Mouse (Mus musculus): ENCODE results near the gene Med8. TPM values are rescaled to one million over a fixed set of nuclear protein-coding genes. Genes with fewer than 3 reads are reported as not detected.

Gene Med8
- polyA plus RNA-seq, 1 experiment from 2014 or later: 95.1 TPM

DNA sequence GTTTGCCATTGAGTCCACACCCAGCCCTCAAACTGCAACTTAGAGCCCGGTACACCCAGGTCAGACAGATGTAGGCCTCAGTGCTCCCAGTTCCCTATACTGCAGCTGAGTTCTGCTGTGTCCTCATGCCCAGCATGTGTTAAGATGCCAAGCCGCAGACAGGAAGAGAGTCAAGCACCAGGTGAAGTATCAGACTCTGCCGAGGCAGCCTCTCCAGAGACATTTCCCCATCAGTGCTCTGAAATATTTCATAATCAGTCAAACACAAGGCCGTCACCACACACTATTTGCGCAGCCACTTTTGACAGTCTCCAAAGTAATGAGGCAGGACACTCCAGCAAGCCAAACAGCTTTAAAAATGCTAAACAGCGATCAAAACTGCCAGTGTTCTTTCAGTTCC, 10.7 kb upstream of the Med8 start:
- Histone ChIP-seq H3K27me3 (ENCODE audit: control insufficient read depth, insufficient read depth, low read length) (no peaks in the 10 kb centered on the region), H3K4me3 (ENCODE audit: low read depth, low read length) (no peak overlapping the region), H3K27ac (ENCODE audit: low read depth, low read length) (no peak overlapping the region), H3K4me2 (no peak overlapping the region), H3K9me3 (replicated peaks; ENCODE audit: control insufficient read depth, low read length) (no peaks in the 10 kb centered on the region), H3K4me1 (ENCODE audit: control insufficient read depth, insufficient read depth, low read length) (peaks cover 17% of the 10 kb centered on the region), H3K9ac (ENCODE audit: low read depth, low read length) (no peak overlapping the region), H3K36me3 (ENCODE audit: control insufficient read depth, insufficient read depth, low read length) (peaks cover 33% of the 10 kb centered on the region)
- ATAC-seq (replicated peaks; ENCODE audit: insufficient number of reproducible peaks, low FRiP score, low TSS enrichment): no peak
- 88% methylated on average over 6 of the region's 6 CpGs for WGBS (ENCODE audit: insufficient replicate concordance)

DNA sequence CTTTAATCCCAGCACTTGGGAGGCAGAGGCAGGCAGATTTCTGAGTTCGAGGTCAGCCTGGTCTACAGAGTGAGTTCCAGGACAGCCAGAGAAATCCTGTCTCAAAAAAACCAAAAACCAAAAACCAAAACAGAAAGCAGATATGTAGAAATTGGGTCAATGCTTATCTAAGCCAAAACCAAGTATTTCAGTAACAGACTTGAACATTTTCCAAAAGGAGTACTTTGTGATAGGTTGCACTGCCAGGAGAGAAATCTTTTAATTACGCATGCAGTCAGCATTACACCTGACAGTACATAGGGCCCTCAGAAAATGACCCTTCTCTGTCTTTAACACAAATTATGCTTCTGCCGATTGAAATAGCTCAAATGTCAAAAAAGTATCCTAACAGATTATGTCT, 7.7 kb upstream of the Med8 start:
- Histone ChIP-seq H3K27me3 (ENCODE audit: control insufficient read depth, insufficient read depth, low read length) (no peaks in the 10 kb centered on the region), H3K4me1 (ENCODE audit: control insufficient read depth, insufficient read depth, low read length) (no peaks in the 10 kb centered on the region), H3K4me2 (no peak overlapping the region), H3K36me3 (ENCODE audit: control insufficient read depth, insufficient read depth, low read length) (peaks cover 31% of the 10 kb centered on the region), H3K9ac (ENCODE audit: low read depth, low read length) (no peak overlapping the region), H3K27ac (ENCODE audit: low read depth, low read length) (no peak overlapping the region), H3K9me3 (replicated peaks; ENCODE audit: control insufficient read depth, low read length) (no peaks in the 10 kb centered on the region), H3K4me3 (ENCODE audit: low read depth, low read length) (no peak overlapping the region)
- ATAC-seq (replicated peaks; ENCODE audit: insufficient number of reproducible peaks, low FRiP score, low TSS enrichment): no peak
- 89% methylated on average over 3 of the region's 3 CpGs for WGBS (ENCODE audit: insufficient replicate concordance)

DNA sequence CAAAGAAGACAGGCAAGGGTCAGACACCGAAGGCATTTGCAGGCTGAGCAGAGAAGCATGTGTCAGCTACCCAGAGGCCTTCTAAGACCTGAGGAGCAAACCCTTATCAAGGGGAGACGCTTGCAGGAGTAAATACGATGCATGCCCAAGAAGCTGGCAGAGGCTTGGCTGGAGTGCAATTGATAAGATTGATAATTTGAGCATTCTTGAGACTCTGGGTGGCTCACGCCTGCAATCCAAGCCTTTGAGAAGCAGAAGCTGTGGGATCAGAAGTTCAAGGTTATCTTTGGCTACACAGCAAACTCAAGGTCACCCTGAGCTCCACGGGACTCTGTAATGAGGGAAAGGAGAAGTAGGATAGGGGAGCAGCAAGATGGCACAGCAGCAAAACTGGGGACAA, 7.2 kb upstream of the Med8 start:
- WGBS (ENCODE audit: insufficient replicate concordance): 68% methylated on average over 5 of the region's 5 CpGs
- Histone ChIP-seq H3K9me3 (replicated peaks; ENCODE audit: control insufficient read depth, low read length) (no peaks in the 10 kb centered on the region), H3K27ac (ENCODE audit: low read depth, low read length) (no peak overlapping the region), H3K36me3 (ENCODE audit: control insufficient read depth, insufficient read depth, low read length) (peaks cover 31% of the 10 kb centered on the region), H3K9ac (ENCODE audit: low read depth, low read length) (0 out of 2 replicates have a peak overlapping the region, but pooled peaks have one; percentile 16), H3K4me1 (ENCODE audit: control insufficient read depth, insufficient read depth, low read length) (no peaks in the 10 kb centered on the region), H3K27me3 (ENCODE audit: control insufficient read depth, insufficient read depth, low read length) (no peaks in the 10 kb centered on the region), H3K4me2 (no peak overlapping the region), H3K4me3 (ENCODE audit: low read depth, low read length) (no peak overlapping the region)
- ATAC-seq (replicated peaks; ENCODE audit: insufficient number of reproducible peaks, low FRiP score, low TSS enrichment): no peak

DNA sequence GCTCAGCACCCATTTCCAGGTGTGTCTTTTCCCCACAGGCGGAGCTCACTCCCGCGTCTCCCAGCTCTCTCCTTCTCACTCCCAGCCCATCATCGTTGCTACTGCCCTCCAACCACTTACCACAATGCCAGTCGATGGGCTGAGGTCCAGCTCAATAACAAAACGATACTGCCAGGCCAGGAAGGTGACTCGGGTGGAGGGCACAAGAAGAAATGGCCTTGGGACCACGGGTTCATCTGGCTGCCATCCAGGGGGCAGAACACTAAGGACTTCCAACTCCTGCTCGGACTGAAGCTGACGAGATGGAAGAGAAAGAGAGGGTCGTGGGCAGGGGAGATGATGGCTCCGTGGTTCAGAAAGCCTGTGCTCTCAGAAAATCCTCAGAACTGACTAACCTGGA, 6.4 kb upstream of the Med8 start:
- Histone ChIP-seq H3K4me3 (ENCODE audit: low read depth, low read length) (no peak overlapping the region), H3K27ac (ENCODE audit: low read depth, low read length) (no peak overlapping the region), H3K27me3 (ENCODE audit: control insufficient read depth, insufficient read depth, low read length) (no peaks in the 10 kb centered on the region), H3K9me3 (replicated peaks; ENCODE audit: control insufficient read depth, low read length) (no peaks in the 10 kb centered on the region), H3K9ac (ENCODE audit: low read depth, low read length) (no peak overlapping the region), H3K4me1 (ENCODE audit: control insufficient read depth, insufficient read depth, low read length) (no peaks in the 10 kb centered on the region), H3K4me2 (no peak overlapping the region), H3K36me3 (ENCODE audit: control insufficient read depth, insufficient read depth, low read length) (peaks cover 28% of the 10 kb centered on the region)
- no peak for ATAC-seq (replicated peaks; ENCODE audit: insufficient number of reproducible peaks, low FRiP score, low TSS enrichment)
- 92% methylated on average over 12 of the region's 12 CpGs for WGBS (ENCODE audit: insufficient replicate concordance)

DNA sequence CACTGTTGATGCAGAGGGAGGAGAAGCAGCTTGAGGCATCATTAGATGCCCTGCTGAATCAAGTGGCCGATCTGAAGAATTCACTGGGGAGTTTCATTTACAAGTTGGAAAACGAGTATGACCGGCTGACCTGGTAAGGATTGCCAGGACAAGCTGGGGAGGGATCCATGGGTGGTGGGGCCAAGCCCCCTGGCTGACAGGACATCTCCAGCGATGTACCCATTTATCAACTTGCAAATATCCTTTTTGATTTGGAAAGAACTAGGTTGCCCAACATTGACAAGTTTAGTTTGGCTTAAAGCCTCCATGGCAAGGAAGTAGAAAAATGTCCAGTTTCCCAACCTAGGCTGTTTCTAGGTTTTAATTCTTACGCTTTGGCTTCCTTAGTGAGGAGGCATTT, 1.7 kb downstream of the Med8 start:
- Histone ChIP-seq H3K9ac (ENCODE audit: low read depth, low read length) (no peak overlapping the region), H3K27ac (ENCODE audit: low read depth, low read length) (no peak overlapping the region), H3K27me3 (ENCODE audit: control insufficient read depth, insufficient read depth, low read length) (no peaks in the 10 kb centered on the region), H3K9me3 (replicated peaks; ENCODE audit: control insufficient read depth, low read length) (no peaks in the 10 kb centered on the region), H3K4me3 (ENCODE audit: low read depth, low read length) (no peak overlapping the region), H3K4me1 (ENCODE audit: control insufficient read depth, insufficient read depth, low read length) (peaks cover 11% of the 10 kb centered on the region; the same call in 1 of the 2 replicates), H3K36me3 (ENCODE audit: control insufficient read depth, insufficient read depth, low read length) (peaks cover 25% of the 10 kb centered on the region), H3K4me2 (no peak overlapping the region)
- no peak for ATAC-seq (replicated peaks; ENCODE audit: insufficient number of reproducible peaks, low FRiP score, low TSS enrichment)
- 92% methylated on average over 5 of the region's 5 CpGs for WGBS (ENCODE audit: insufficient replicate concordance)

DNA sequence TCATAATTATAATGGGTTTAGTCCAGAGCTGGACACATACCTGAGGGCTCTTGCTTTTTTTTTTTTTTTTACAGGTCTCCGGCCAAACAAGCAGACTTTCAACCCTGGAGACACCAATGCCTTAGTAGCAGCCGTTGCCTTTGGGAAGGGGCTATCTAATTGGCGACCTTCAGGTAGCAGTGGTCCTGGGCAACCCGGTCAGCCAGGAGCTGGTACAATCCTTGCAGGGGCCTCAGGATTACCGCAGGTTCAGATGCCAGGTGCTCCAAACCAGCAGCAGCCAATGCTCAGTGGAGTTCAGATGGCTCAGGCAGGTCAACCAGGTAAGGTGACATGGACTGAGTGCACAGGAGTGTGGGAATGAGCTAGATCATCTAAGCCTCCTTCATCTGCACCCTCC, 4.4 kb downstream of the Med8 start:
- H3K36me3 ChIP-seq (ENCODE audit: control insufficient read depth, insufficient read depth, low read length): peaks cover 35% of the 10 kb centered on the region
- peaks cover 6% of the 10 kb centered on the region; the same call in 1 of the 2 replicates for H3K4me1 ChIP-seq (ENCODE audit: control insufficient read depth, insufficient read depth, low read length)
- no peak overlapping the region for H3K9ac ChIP-seq (ENCODE audit: low read depth, low read length)
- no peak overlapping the region for H3K4me3 ChIP-seq (ENCODE audit: low read depth, low read length)
- no peak overlapping the region for H3K27ac ChIP-seq (ENCODE audit: low read depth, low read length)
- H3K4me2 ChIP-seq: no peak overlapping the region
- ATAC-seq (replicated peaks; ENCODE audit: insufficient number of reproducible peaks, low FRiP score, low TSS enrichment): no peak
- 91% methylated on average over 5 of the region's 5 CpGs for WGBS (ENCODE audit: insufficient replicate concordance)
- no peaks in the 10 kb centered on the region for H3K27me3 ChIP-seq (ENCODE audit: control insufficient read depth, insufficient read depth, low read length)
- H3K9me3 ChIP-seq (replicated peaks; ENCODE audit: control insufficient read depth, low read length): no peaks in the 10 kb centered on the region

DNA sequence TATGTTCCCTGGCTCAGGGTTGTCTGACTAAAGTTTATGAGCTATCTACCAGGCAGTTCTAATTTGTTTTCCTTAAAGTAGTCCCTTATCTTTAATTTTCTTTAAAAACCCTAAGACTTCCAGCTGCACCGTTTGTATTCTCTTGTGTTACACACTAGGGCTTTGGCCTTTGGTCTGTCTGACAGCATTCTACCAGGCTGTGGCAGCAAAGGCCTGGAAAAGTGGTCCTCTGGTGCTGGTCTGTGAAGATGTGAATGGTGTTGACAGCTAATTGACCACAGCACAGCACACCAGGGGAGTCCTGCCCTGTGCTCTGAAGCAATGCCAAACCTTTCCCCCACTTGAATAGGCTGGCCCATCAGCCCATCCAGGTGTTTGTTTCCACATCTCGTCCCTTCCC, 6.6 kb downstream of the Med8 start:
- no peak overlapping the region for H3K9ac ChIP-seq (ENCODE audit: low read depth, low read length)
- H3K9me3 ChIP-seq (replicated peaks; ENCODE audit: control insufficient read depth, low read length): no peaks in the 10 kb centered on the region
- H3K27me3 ChIP-seq (ENCODE audit: control insufficient read depth, insufficient read depth, low read length): no peaks in the 10 kb centered on the region
- no peaks in the 10 kb centered on the region for H3K4me1 ChIP-seq (ENCODE audit: control insufficient read depth, insufficient read depth, low read length)
- 80% methylated on average over 2 of the region's 2 CpGs for WGBS (ENCODE audit: insufficient replicate concordance)
- no peak overlapping the region for H3K4me2 ChIP-seq
- no peak overlapping the region for H3K4me3 ChIP-seq (ENCODE audit: low read depth, low read length)
- peaks cover 38% of the 10 kb centered on the region for H3K36me3 ChIP-seq (ENCODE audit: control insufficient read depth, insufficient read depth, low read length)
- H3K27ac ChIP-seq (ENCODE audit: low read depth, low read length): no peak overlapping the region
- ATAC-seq (replicated peaks; ENCODE audit: insufficient number of reproducible peaks, low FRiP score, low TSS enrichment): no peak

DNA sequence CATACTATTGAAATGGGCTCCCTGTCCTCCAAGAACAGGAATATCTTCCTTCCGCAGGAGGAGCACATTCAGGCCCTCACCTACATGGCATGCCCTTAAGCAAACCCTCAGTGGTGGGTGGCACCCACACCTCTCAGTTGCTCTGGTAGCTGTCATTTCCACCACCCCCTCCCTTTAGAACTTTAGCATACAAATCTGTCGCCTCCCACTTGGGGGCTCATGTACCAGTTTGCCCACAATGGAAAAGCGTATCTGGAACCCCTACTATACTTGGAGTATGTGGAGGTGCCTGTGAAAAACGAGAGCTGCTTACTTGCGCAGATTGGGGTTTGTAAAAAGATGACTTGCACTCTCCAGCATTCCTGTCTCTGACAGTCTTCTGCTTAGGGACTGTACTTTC, 7.2 kb downstream of the Med8 start:
- peaks cover 39% of the 10 kb centered on the region for H3K36me3 ChIP-seq (ENCODE audit: control insufficient read depth, insufficient read depth, low read length)
- no peaks in the 10 kb centered on the region for H3K9me3 ChIP-seq (replicated peaks; ENCODE audit: control insufficient read depth, low read length)
- no peak for ATAC-seq (replicated peaks; ENCODE audit: insufficient number of reproducible peaks, low FRiP score, low TSS enrichment)
- no peaks in the 10 kb centered on the region for H3K4me1 ChIP-seq (ENCODE audit: control insufficient read depth, insufficient read depth, low read length)
- H3K4me2 ChIP-seq: no peak overlapping the region
- 87% methylated on average over 5 of the region's 5 CpGs for WGBS (ENCODE audit: insufficient replicate concordance)
- H3K9ac ChIP-seq (ENCODE audit: low read depth, low read length): no peak overlapping the region
- no peak overlapping the region for H3K4me3 ChIP-seq (ENCODE audit: low read depth, low read length)
- H3K27me3 ChIP-seq (ENCODE audit: control insufficient read depth, insufficient read depth, low read length): no peaks in the 10 kb centered on the region
- H3K27ac ChIP-seq (ENCODE audit: low read depth, low read length): no peak overlapping the region

DNA sequence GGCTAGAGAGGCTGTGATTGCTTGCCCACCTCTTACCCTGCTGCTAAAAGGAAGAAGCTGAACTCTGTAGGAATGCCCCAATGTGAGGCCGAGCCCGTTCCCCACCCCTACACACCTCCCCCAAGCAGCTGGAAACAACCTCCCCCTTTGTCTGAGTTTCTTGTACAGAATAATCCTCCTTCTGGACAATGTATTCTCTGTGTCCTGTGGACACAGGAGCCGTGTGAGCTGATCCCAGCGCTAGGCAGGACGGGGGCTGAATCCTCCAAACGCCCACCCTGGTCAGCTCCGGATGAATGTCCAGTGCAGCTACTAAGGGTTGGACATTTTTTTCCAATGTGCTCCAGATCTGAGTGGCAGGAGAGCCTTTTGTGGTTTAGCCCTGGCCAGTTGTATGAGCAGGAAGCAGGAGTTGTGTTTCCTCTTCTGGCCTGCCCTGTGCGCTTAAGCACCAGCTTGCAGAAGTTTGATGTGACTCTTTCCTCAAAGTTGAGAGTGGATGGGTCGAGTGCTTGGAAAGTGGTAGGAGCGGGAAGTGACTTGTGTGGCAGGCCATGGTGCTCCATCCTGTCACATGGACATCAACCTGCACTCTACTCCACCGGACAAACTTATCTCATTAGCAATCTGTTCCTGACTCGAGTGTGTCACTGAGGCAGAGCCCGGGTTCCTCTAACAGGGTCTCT, 8.1 kb downstream of the Med8 start:
- peaks cover 35% of the 10 kb centered on the region for H3K36me3 ChIP-seq (ENCODE audit: control insufficient read depth, insufficient read depth, low read length)
- ATAC-seq (replicated peaks; ENCODE audit: insufficient number of reproducible peaks, low FRiP score, low TSS enrichment): no peak
- no peak overlapping the region for H3K9ac ChIP-seq (ENCODE audit: low read depth, low read length)
- H3K4me2 ChIP-seq: no peak overlapping the region
- H3K27me3 ChIP-seq (ENCODE audit: control insufficient read depth, insufficient read depth, low read length): no peaks in the 10 kb centered on the region
- H3K27ac ChIP-seq (ENCODE audit: low read depth, low read length): no peak overlapping the region
- WGBS (ENCODE audit: insufficient replicate concordance): 84% methylated on average over 13 of the region's 13 CpGs
- H3K4me3 ChIP-seq (ENCODE audit: low read depth, low read length): no peak overlapping the region
- no peaks in the 10 kb centered on the region for H3K4me1 ChIP-seq (ENCODE audit: control insufficient read depth, insufficient read depth, low read length)
- H3K9me3 ChIP-seq (replicated peaks; ENCODE audit: control insufficient read depth, low read length): no peaks in the 10 kb centered on the region

Measured in heart, embryonic 11.5 days (tissue).